Mouse (Mus musculus) olfactory bulb, adult 2 months (tissue): ENCODE results near the gene Krtap29-1.

ENCODE experiments used
- CTCF ChIP-seq: fragments of 200-500 bp; IDR thresholded peaks from 2 replicates; pipeline ENCODE4 v1.5.1; 2012; ENCODE audit warnings: low read depth, mild to moderate bottlenecking, low read length, moderate library complexity; ENCODE audit not compliant: insufficient read depth
- POLR2A ChIP-seq: fragments of 200-500 bp; IDR thresholded peaks from 2 replicates; pipeline ENCODE4 v1.6.1; 2012; ENCODE audit warnings: mild to moderate bottlenecking, low read depth, low read length, moderate library complexity; ENCODE audit not compliant: insufficient read depth

GRCm38 (mm10) chr11:99937751-99938264 lies 41.0 kb downstream of the Krtap29-1 start:
- TF ChIP-seq POLR2A (no peak), CTCF (no peak)
